Mouse (Mus musculus): Measurements from ENCODE around the gene Serp2. TPM values are rescaled to one million over a fixed set of nuclear protein-coding genes. Genes with fewer than 3 reads are reported as not detected.

Gene Serp2
- polyA plus RNA-seq, 1 experiment: 2.9 TPM

- no peak for TF ChIP-seq POLR2A (IDR thresholded peaks at IDR 0.05; ENCODE audit: borderline replicate concordance, extremely low read depth, low read depth, low read length)
- TF ChIP-seq CTCF (IDR thresholded peaks at IDR 0.05; ENCODE audit: insufficient read depth, low read length): no peak
- Histone ChIP-seq H3K4me3 (replicated peaks; ENCODE audit: extremely low read depth, low read depth, low read length) (no peak overlapping the region), H3K4me1 (ENCODE audit: control insufficient read depth, insufficient read depth, low read length) (no peaks in the 10 kb centered on the region; the same call in 1 of the 2 replicates)
- WGBS: 87% methylated on average over 2 of the region's 2 CpGs
- DNase-seq: no peak
These were observed 67.6 kb downstream of the Serp2 start for GRCm38 (mm10) chr14:76489128-76489527.

- Histone ChIP-seq H3K4me1 (ENCODE audit: control insufficient read depth, insufficient read depth, low read length) (no peaks in the 10 kb centered on the region; the same call in 1 of the 2 replicates), H3K4me3 (replicated peaks; ENCODE audit: extremely low read depth, low read depth, low read length) (no peak overlapping the region)
- 72% methylated on average over 18 of the region's 18 CpGs for WGBS
- no peak for DNase-seq
- TF ChIP-seq POLR2A (IDR thresholded peaks at IDR 0.05; ENCODE audit: borderline replicate concordance, extremely low read depth, low read depth, low read length) (no peak), CTCF (IDR thresholded peaks at IDR 0.05; ENCODE audit: insufficient read depth, low read length) (no peak)
These were observed 68.3 kb downstream of the Serp2 start for GRCm38 (mm10) chr14:76488101-76489044.

DNA sequence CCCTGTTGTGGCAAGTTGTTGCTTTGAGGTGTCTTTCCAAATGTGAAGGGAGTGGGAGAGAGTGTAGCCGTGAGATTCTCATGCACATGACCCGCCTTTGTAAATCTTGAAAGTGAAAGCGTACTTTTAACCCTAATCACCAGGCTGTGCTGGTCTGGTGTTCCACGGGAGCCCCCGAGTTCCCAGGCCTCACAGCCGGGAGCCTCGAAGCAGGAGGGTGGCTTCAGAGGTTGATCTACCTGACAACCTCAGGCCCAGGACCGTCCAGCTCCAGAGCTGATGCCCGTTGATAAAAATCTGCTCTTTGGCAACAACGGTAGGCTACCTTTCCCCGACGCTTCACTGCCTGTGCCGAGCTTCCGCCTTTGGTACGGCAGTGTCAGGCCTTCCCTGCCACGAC, 69.1 kb downstream of the Serp2 start:
- TF ChIP-seq POLR2A (IDR thresholded peaks at IDR 0.05; ENCODE audit: borderline replicate concordance, extremely low read depth, low read depth, low read length): no peak
- no peak for TF ChIP-seq CTCF (IDR thresholded peaks at IDR 0.05; ENCODE audit: insufficient read depth, low read length)
- no peak overlapping the region for H3K4me3 ChIP-seq (replicated peaks; ENCODE audit: extremely low read depth, low read depth, low read length)
- 88% methylated on average over 16 of the region's 16 CpGs for WGBS

GRCm38 (mm10) chr14:76483701-76484100, 73.0 kb downstream of the Serp2 start:
- 82% methylated on average over 1 of the region's 1 CpGs for WGBS
- H3K4me3 ChIP-seq (replicated peaks; ENCODE audit: extremely low read depth, low read depth, low read length): no peak overlapping the region
- DNase-seq: no peak
- no peaks in the 10 kb centered on the region; the same call in none of the 2 replicates for H3K4me1 ChIP-seq (ENCODE audit: control insufficient read depth, insufficient read depth, low read length)
- TF ChIP-seq CTCF (IDR thresholded peaks at IDR 0.05; ENCODE audit: insufficient read depth, low read length): no peak
- TF ChIP-seq POLR2A (IDR thresholded peaks at IDR 0.05; ENCODE audit: borderline replicate concordance, extremely low read depth, low read depth, low read length): no peak

More for the DNA sequence above, 69.1 kb downstream of the Serp2 start:
- no peak for DNase-seq
- H3K4me1 ChIP-seq (ENCODE audit: control insufficient read depth, insufficient read depth, low read length): no peaks in the 10 kb centered on the region; the same call in 1 of the 2 replicates

Other genes starting within 250 kb of the Serp2 start
- 163 and 215 TPM in 2 replicates for gene Tsc22d1, start 141.9 kb downstream of the Serp2 start, polyA plus RNA-seq (2012; rRNA removed)